Mouse (Mus musculus) cortical plate, adult 2 months (tissue): ENCODE measurements around the gene Cox17. TPM values are rescaled to one million over a fixed set of nuclear protein-coding genes. Genes with fewer than 3 reads are reported as not detected.

Experiments
- H3K27ac ChIP-seq: fragments of 200-500 bp; 2 replicates; pipeline ENCODE4 v1.5.1; 2012; ENCODE audit warnings: low read length, control low read depth, inconsistent platforms; ENCODE audit not compliant: insufficient read depth
- H3K4me1 ChIP-seq: fragments of 200-500 bp; 2 replicates; pipeline ENCODE4 v1.6.1; 2011; ENCODE audit warnings: low read length; ENCODE audit not compliant: control insufficient read depth, insufficient read depth
- H3K4me3 ChIP-seq: fragments of 200-500 bp; 2 replicates; pipeline ENCODE4 v1.5.1; 2011; ENCODE audit warnings: mild to moderate bottlenecking, low read length, control low read depth; ENCODE audit not compliant: insufficient read depth
- CTCF ChIP-seq: fragments of 200-500 bp; IDR thresholded peaks from 2 replicates; pipeline ENCODE4 v1.5.1; 2011; ENCODE audit warnings: mild to moderate bottlenecking, control low read depth, low read length; ENCODE audit not compliant: insufficient read depth; ENCODE audit errors: extremely low read depth
- POLR2A ChIP-seq: fragments of 200-500 bp; IDR thresholded peaks from 2 replicates; pipeline ENCODE4 v1.6.1; 2011; ENCODE audit warnings: mild to moderate bottlenecking, low read length, control low read depth; ENCODE audit not compliant: insufficient read depth; ENCODE audit errors: extremely low read depth
- polyA plus RNA-seq: library from polyadenylated mRNA; depleted of rRNA; stranded (reverse); fragments of >200 nt; gene quantifications from 2 replicates; pipeline ENCODE4 v1.2.3, GENCODE M21; 2012; rRNA removed

Cox17 gene
- polyA plus RNA-seq, 1 experiment, result 239 TPM

DNA sequence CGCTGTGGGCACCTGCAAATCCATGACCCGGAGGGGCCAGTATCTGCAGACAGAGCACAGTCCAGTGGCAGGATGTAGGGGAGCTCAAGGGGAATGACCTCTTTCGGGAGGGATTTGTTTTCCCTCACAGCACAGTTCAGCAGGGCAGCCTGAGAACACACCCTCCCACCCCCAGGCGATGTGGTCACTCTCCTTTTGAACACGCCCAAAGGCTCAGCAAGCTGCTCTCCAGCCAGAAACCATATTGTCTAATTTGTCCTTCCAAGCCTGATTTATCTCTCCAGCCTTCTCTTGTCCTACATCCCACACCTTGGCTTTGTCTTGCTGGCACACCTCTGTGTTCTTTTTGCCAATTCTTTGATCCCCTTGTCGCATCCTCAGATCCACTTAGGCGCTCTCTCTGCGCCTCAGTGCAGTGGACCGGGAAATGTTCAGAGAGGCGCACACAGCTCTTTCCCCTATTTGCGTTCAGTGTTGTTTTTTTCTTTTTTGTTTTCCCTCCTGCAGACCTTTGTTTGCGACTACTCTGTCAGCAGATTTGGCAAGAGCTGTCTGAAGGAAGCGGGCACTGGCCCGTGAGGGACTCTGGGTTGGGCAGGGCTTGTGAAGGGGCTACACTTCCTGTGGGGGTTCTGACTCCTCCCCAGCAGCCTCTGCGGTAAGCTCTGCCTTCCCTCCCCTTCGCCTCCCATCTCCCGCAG is 52.9 kb downstream of the Cox17 start:
- H3K27ac ChIP-seq, result no peak overlapping the region
- no peak for TF ChIP-seq CTCF
- TF ChIP-seq POLR2A, result no peak

GRCm38 (mm10) chr16:38400311-38400960 is 53.6 kb downstream of the Cox17 start:
- Histone ChIP-seq H3K4me1 (0 out of 2 replicates have a peak, but pooled peaks cover 2% of the 10 kb centered on the region), H3K4me3 (peak overlapping the region; percentile 11; the same call in 1 of the 2 replicates), H3K27ac (no peak overlapping the region)
- TF ChIP-seq POLR2A (no peak), CTCF (no peak)

More for the DNA sequence above, 52.9 kb downstream of the Cox17 start:
- peak overlapping the region; percentile 11 for H3K4me3 ChIP-seq
- H3K4me1 ChIP-seq, result 0 out of 2 replicates have a peak, but pooled peaks cover 2% of the 10 kb centered on the region

DNA sequence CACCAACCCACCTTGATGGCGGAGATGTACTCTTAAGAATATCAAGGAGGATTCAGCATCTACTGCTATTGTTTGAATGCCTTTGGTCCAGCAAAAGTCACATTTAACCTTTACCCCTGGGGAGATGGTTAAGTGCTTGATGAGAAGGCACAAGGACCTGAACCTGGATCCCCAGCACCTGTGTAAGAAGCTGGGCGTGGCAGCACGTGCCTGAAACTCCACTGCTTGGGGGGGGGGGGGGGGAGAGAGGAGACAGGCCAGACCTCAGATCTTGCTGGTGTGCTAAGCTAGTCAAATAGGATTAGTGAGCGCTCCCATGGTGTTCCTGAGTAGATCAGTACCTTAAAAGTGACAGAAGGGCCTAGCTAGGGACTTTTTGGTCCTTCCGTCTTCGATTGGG is 54.7 kb downstream of the Cox17 start:
- Histone ChIP-seq H3K4me1 (0 out of 2 replicates have a peak, but pooled peaks cover 2% of the 10 kb centered on the region), H3K27ac (no peak overlapping the region), H3K4me3 (no peak overlapping the region)
- TF ChIP-seq CTCF (no peak), POLR2A (no peak)

Other genes with a start within 250 kb of the Cox17 start
- not detected in 2 replicates for gene Nr1i2, start 52.2 kb upstream of the Cox17 start, polyA plus RNA-seq
- 0.96 and 1.2 TPM in 2 replicates for gene Maats1, start 4.8 kb upstream of the Cox17 start, polyA plus RNA-seq
- gene Gm21987, start within 50 bp of the Cox17 start, polyA plus RNA-seq, result not detected in 2 replicates
- 0.62 and 0.81 TPM in 2 replicates for gene Popdc2, start 15.2 kb downstream of the Cox17 start, polyA plus RNA-seq
- 2.2 and 2.3 TPM in 2 replicates for gene Pla1a, start 86.2 kb downstream of the Cox17 start, polyA plus RNA-seq
- 61.2 and 61.3 TPM in 2 replicates for gene Adprh, start 105.7 kb downstream of the Cox17 start, polyA plus RNA-seq
- gene Cd80, start 108.6 kb downstream of the Cox17 start, polyA plus RNA-seq, result 0.61 and 0.79 TPM in 2 replicates
- 16.2 and 16.8 TPM in 2 replicates for gene Timmdc1, start 175.7 kb downstream of the Cox17 start, polyA plus RNA-seq
- gene Poglut1, start 203.3 kb downstream of the Cox17 start, polyA plus RNA-seq, result 56.6 and 59.7 TPM in 2 replicates
- 39.9 and 46.2 TPM in 2 replicates for gene Tmem39a, start 211.7 kb downstream of the Cox17 start, polyA plus RNA-seq